Mouse (Mus musculus) heart, embryonic 14.5 days (tissue): Measurements from ENCODE around the gene Ackr4. TPM values are rescaled to one million over a fixed set of nuclear protein-coding genes. Genes with fewer than 3 reads are reported as not detected.

Experiments used
- ATAC-seq: fragments of 200-750 bp; cut with Nextera tagmentation; 2 replicates; pipeline ENCODE4 v1.8.0; 2017; ENCODE audit warnings: low read depth, moderate TSS enrichment; ENCODE audit not compliant: insufficient number of reproducible peaks, insufficient read depth, low FRiP score
- H3K27ac ChIP-seq, 2 experiments: fragments of 200-500 bp in 1 of 2; fragments of 300-500 bp in 1 of 2; sonication (generic) in 1 of 2; replicated peaks in 1 of 2; 2 replicates each; pipeline ENCODE4 v1.5.1; 2012 to 2014; ENCODE audit warnings: low read depth in 2 of 2, low read length in 2 of 2, control low read depth in 1 of 2, mild to moderate bottlenecking in 1 of 2, mixed read lengths in 1 of 2; ENCODE audit not compliant: control insufficient read depth in 1 of 2, insufficient read depth in 1 of 2
- H3K27me3 ChIP-seq: fragments of 300-500 bp; sonication (generic); 2 replicates; pipeline ENCODE4 v1.6.1; 2014; ENCODE audit warnings: mild to moderate bottlenecking, low read length, control low read depth; ENCODE audit not compliant: control insufficient read depth, insufficient read depth
- H3K36me3 ChIP-seq: fragments of 300-500 bp; sonication (generic); 2 replicates; pipeline ENCODE4 v1.6.1; 2014; ENCODE audit warnings: mild to moderate bottlenecking, control low read depth, low read length, mixed read lengths; ENCODE audit not compliant: control insufficient read depth, insufficient read depth
- H3K4me1 ChIP-seq, 2 experiments: fragments of 200-500 bp in 1 of 2; fragments of 300-500 bp in 1 of 2; sonication (generic) in 1 of 2; 2 replicates each; pipeline ENCODE4 v1.6.1; 2012 to 2014; ENCODE audit warnings: low read length in 2 of 2, control low read depth in 1 of 2, mixed read lengths in 1 of 2; ENCODE audit not compliant: control insufficient read depth in 2 of 2, insufficient read depth in 2 of 2
- H3K4me2 ChIP-seq: fragments of 300-500 bp; sonication (generic); 2 replicates; pipeline ENCODE4 v1.6.1; 2014; ENCODE audit warnings: mild to moderate bottlenecking, low read length
- H3K4me3 ChIP-seq, 2 experiments: fragments of 200-500 bp in 1 of 2; fragments of 300-500 bp in 1 of 2; sonication (generic) in 1 of 2; 2 replicates each; pipeline ENCODE4 v1.5.1; 2012 to 2014; ENCODE audit warnings: low read length in 2 of 2, mild to moderate bottlenecking in 2 of 2, control low read depth in 1 of 2, low read depth in 1 of 2, moderate library complexity in 1 of 2; ENCODE audit not compliant: control insufficient read depth in 1 of 2, insufficient read depth in 1 of 2
- H3K9ac ChIP-seq: fragments of 300-500 bp; sonication (generic); 2 replicates; pipeline ENCODE4 v1.6.1; 2014; ENCODE audit warnings: mild to moderate bottlenecking, low read length
- H3K9me3 ChIP-seq: fragments of 300-500 bp; sonication (generic); 2 replicates; pipeline ENCODE4 v1.6.1; 2016; ENCODE audit warnings: low read length, control low read depth; ENCODE audit not compliant: control insufficient read depth
- WGBS: fragments of 180-500 bp; shearing (Covaris S2); extraction: QIAGEN DNeasy Blood & Tissue Kit; methylation state at CpG from one replicate; pipeline ENCODE4 v1.1.7; 2014; 5-methylcytosine and 5-hydroxymethylcytosine counted together
- polyA plus RNA-seq: library from polyadenylated mRNA; unstranded; fragments of >200 nt; fragmentation: Nextera tagmentation; extraction: Ambion mirVana; gene quantifications from 2 replicates; pipeline ENCODE4 v1.2.1, GENCODE M21; 2014

The Ackr4 gene
- polyA plus RNA-seq, 1 experiment from 2014 or later, result 3.6 TPM

DNA sequence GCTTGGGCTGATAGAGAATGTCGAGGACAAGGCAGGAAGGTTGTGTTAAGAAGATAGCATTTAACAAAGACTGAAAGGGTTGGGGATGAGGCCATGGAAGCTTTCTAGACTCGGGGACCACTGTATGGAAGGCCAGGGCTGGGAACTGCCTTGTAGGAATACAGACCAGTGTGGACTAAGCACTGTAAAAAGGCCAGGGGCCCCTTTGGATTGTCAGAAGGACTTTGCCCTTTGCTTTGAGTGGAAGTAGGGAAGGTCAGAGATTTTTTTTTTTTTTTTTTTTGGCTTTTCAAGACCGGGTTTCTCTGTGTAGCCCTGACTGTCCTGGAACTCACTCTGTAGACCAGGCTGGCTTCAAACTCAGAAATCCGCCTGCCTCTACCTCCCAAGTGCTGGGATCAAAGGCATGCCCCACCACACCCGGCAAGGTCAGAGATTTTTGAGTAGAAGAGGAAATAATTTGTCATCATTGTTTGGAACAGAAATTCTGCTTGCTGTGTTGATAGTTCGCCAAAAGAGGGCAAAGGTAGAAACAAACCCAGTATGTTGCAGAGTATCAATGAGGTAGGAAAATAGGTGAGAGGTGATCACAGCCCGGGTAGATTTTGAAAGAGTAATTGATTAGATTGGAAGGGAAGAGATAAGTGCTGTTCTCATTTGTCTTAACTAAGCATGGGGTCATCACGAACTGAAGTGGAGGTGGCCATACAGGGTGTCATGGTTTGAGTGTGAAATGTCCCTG lies 55.7 kb downstream of the Ackr4 start:
- no peaks in the 10 kb centered on the region for H3K9me3 ChIP-seq
- no peak overlapping the region for H3K4me3 ChIP-seq
- no peak overlapping the region for H3K4me2 ChIP-seq
- H3K36me3 ChIP-seq, result 0 out of 2 replicates have a peak, but pooled peaks cover 5% of the 10 kb centered on the region
- ATAC-seq, result no peak
- no peak overlapping the region for H3K9ac ChIP-seq
- 67% methylated on average over 8 of the region's 8 CpGs for WGBS
- no peaks in the 10 kb centered on the region for H3K27me3 ChIP-seq
- H3K27ac ChIP-seq, result no peak overlapping the region
- H3K4me1 ChIP-seq, result no peaks in the 10 kb centered on the region

DNA sequence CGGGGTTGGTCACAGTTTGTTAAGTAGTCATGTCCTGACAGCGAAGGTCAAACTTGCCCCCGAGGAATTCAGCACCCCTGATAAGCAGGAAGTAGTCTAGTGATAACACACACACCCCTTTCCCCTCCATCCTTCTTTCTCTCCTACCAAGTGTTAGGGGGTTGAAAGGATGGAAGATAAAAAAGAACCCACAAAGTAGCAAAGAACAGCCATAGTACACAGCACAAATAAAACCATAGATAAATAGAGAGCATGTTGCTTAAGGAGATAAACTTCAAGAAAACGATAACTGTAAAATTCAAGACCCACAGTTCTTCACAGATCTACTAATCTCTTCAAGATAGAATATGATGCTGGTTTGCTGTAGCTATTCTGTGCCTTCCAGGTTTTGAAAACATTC lies 56.5 kb downstream of the Ackr4 start:
- H3K27ac ChIP-seq, result no peak overlapping the region
- no peak overlapping the region for H3K4me2 ChIP-seq
- H3K36me3 ChIP-seq, result 0 out of 2 replicates have a peak, but pooled peaks cover 5% of the 10 kb centered on the region
- no peaks in the 10 kb centered on the region for H3K9me3 ChIP-seq
- no peak overlapping the region for H3K9ac ChIP-seq
- H3K4me3 ChIP-seq, result no peak overlapping the region
- no peaks in the 10 kb centered on the region for H3K27me3 ChIP-seq
- ATAC-seq, result no peak
- 41% methylated on average over 4 of the region's 4 CpGs for WGBS
- no peaks in the 10 kb centered on the region for H3K4me1 ChIP-seq

DNA sequence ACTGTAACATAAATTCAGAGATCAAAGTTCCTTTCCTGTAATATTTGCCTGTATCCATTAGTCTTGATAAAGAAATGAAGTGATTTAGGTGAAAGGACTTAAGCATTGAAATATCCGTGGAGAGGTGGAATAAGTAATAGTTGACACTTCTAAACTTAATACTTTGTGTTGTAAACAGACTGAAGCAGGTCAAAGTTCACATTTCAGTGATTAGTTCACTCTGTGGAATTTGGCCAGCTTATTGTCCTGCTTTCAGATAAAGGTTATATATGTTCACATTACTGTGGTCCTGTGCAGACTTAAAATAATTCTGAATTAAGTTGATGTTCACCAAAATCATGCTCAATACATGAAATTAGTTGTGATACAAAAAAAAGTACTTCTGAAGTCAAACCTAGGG lies 62.2 kb downstream of the Ackr4 start:
- peaks cover 5 to 17% of the 10 kb centered on the region in 2 experiments for H3K4me1 ChIP-seq
- 33% methylated on average over 1 of the region's 1 CpGs for WGBS
- peaks cover 18% of the 10 kb centered on the region for H3K36me3 ChIP-seq
- no peaks in the 10 kb centered on the region for H3K27me3 ChIP-seq
- H3K4me2 ChIP-seq, result peak overlapping the region; percentile 95; the same call in 1 of the 2 replicates
- H3K9me3 ChIP-seq, result no peaks in the 10 kb centered on the region
- no peak overlapping the region for H3K9ac ChIP-seq
- H3K27ac ChIP-seq, result no peak overlapping the region
- no peak overlapping the region for H3K4me3 ChIP-seq
- ATAC-seq, result no peak

DNA sequence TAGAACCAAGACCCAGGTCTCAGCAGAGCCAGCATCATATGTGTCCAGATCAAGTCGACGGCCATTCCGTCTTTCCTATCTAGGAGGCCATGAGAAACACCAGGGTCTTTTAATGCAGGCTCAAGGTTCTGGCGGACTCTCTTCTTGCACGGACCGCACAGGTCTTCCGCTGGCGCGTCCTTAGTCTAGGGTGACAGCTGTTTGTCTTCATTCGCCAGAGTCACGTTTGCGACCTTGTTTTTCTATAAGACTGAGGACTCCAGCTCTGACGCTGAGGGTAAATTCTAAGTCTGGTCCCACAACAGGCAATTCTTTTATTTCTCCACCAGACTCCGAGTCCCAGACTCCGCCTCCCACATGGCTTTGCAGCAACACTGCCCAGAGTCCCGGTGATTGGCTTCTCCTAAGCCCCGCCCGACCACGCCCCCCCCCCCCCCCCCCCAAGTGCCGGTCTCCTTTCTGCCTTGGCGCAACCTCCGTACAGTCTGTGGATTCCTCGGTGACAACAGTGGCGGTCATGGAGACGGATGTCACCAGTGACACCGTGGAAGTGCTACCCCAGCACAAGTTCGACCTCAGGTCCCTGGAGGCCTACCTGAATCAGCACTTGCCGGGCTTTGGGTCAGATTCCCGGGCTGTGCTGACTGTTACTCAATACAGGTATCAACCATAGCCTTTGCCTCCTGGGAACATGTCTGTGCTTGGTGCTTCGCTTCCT lies 63.3 kb downstream of the Ackr4 start, which contains the start of gene Acad11:
Acad11 (plus strand) TSS at position 134 of the 718 bp plus-strand sequence.
- Histone ChIP-seq H3K9me3 (no peaks in the 10 kb centered on the region), H3K4me2 (peak within 1 kb of the TSS; percentile 95), H3K4me1 (peaks cover 5 to 17% of the 10 kb centered on the region in 2 experiments), H3K9ac (peak within 1 kb of the TSS; percentile 83), H3K27ac (peak within 1 kb of the TSS; percentile 43 to 67; a peak in 3 of 4 replicates), H3K36me3 (peaks cover 25% of the 10 kb centered on the region), H3K4me3 (peak within 1 kb of the TSS; percentile 75 to 87), H3K27me3 (no peaks in the 10 kb centered on the region)
- peak; percentile 92 for ATAC-seq
- 0% methylated on average over 28 of the region's 30 CpGs for WGBS

DNA sequence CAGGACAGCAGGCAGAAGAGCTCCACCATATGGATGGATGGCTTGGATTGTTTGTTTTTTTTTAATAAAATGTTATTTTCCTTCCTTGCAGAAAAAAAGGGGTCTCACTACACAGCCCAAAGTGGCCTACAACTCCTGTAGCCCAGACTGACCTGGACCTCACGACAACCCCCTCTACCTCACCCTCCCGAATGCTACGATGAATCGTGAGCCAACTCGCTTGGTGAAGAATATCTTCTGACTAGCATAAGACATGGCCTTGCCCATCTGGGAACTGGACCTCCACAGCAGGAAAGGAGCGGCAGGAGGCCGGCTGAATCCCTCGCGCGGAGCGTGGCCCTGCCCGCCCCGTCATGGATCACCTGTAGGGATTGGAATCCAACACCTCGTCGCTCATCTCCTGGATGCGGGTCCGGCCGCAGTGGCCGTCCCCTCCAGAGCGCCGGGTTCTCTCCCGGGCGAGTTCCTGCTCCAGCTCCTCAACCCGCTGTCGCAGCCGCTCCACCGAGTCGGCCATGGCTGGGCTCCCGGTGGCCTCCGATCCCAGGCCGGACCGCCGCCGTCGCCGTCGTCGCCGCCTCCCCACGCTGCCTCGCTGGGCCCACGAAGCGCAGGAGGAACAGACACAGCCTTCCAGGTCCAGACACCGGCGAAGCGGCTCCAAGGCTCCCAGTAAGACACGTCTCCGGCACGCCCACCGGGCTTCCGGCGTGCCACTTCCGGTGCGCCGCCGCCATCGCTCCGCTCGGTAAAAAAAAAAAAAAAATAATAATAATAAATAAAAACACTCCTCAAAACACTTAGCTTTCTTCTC lies 64.1 kb downstream of the Ackr4 start, which contains the start of gene Uba5:
Uba5 (minus strand) TSS at position 705 of the 814 bp plus-strand sequence.
- WGBS, result under 1% methylated on average over 59 of the region's 59 CpGs

DNA sequence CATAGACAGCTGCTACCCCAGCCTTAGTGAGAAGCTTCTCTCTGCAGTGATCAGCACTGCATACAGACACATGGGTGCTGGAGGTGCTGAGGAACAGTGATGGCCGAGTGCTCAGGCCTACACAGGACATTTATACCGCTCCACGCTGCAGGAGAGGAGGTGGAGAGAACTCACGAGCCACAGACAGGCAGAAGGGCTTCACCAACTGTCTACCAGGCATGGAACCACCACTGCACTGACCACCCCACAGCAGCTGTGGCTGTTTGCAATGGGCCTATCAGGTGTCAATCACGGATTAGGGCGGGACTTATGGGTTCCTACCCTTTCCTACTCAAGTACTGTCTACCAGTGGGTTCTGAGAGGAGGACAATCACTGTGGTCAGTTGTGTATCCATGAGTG lies 75.7 kb downstream of the Ackr4 start:
- no peak overlapping the region for H3K27ac ChIP-seq
- 89% methylated on average over 6 of the region's 6 CpGs for WGBS
- no peak for ATAC-seq
- no peak overlapping the region for H3K9ac ChIP-seq
- H3K27me3 ChIP-seq, result no peaks in the 10 kb centered on the region
- H3K36me3 ChIP-seq, result peaks cover 99% of the 10 kb centered on the region
- H3K4me3 ChIP-seq, result no peak overlapping the region
- H3K4me1 ChIP-seq, result no peaks in the 10 kb centered on the region
- H3K9me3 ChIP-seq, result no peaks in the 10 kb centered on the region
- no peak overlapping the region for H3K4me2 ChIP-seq

More for the DNA sequence above, 64.1 kb downstream of the Ackr4 start, which contains the start of gene Uba5:
- peak within 1 kb of the TSS; percentile 43 to 67; a peak in 3 of 4 replicates for H3K27ac ChIP-seq
- peak within 1 kb of the TSS; percentile 75 to 87 for H3K4me3 ChIP-seq
- H3K4me2 ChIP-seq, result peak within 1 kb of the TSS; percentile 95
- H3K36me3 ChIP-seq, result peaks cover 33% of the 10 kb centered on the region
- H3K9ac ChIP-seq, result peak within 1 kb of the TSS; percentile 83
- no peaks in the 10 kb centered on the region for H3K27me3 ChIP-seq
- no peaks in the 10 kb centered on the region for H3K9me3 ChIP-seq
- H3K4me1 ChIP-seq, result peaks cover 5 to 17% of the 10 kb centered on the region in 2 experiments
- ATAC-seq, result peak; percentile 63; the same call in 1 of the 2 replicates

DNA sequence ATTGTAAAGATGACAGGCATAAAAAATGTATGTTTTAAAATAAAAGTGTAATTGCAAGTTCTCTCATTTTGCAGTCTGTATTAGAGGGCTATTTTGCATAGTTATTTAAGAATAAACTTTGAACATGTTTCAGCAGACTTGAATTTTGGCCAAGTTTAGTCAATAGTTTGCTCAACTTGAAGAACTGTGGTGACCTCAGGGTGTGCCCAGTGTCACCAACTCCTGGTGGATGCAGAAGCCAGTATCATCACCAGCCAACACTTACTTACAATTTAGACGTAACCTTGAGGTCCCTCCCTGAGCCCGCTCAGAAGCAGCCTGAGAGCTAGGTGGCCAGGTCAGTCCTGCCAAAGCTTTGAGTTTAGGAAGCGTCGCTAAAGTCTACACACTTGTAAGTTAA lies 83.1 kb downstream of the Ackr4 start:
- Histone ChIP-seq H3K9ac (no peak overlapping the region), H3K27ac (no peak overlapping the region), H3K36me3 (peaks cover 60% of the 10 kb centered on the region), H3K4me2 (no peak overlapping the region), H3K4me3 (no peak overlapping the region), H3K27me3 (no peaks in the 10 kb centered on the region), H3K4me1 (no peaks in the 10 kb centered on the region), H3K9me3 (no peaks in the 10 kb centered on the region)
- 85% methylated on average over 4 of the region's 4 CpGs for WGBS
- ATAC-seq, result no peak
